Mouse (Mus musculus): ENCODE data around the gene Msh4. TPM values are rescaled to one million over a fixed set of nuclear protein-coding genes. Genes with fewer than 3 reads are reported as not detected.

Gene Msh4
- polyA plus RNA-seq, 1 experiment: 0.02 TPM

DNA sequence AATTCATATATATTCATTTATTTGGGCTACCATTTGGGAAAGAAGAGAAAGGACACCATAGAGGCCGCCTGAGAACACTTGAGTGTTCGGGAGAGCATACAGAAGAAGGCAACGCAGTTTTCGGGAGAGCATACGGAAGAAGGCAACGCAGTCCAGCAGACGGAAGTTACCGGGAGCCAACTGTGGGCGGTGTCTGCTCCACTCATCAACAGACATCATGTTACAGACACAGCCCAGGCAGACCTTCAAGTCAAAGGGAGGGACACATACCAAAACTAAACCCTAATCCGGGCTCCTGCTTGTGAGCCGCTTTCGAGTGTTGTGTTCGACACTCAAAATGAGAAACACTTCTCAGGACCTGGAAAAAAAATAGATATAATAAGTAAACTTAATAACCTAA is 35.7 kb upstream of the Msh4 start:
- Histone ChIP-seq H3K4me3 (ENCODE audit: insufficient read depth, poor library complexity, severe bottlenecking) (no peak overlapping the region), H3ac (ENCODE audit: control insufficient read depth, insufficient read length, low read depth) (no peak overlapping the region), H3K27me3 (ENCODE audit: control insufficient read depth, insufficient read depth, insufficient read length) (no peaks in the 10 kb centered on the region), H3K36me3 (ENCODE audit: control insufficient read depth, insufficient read depth) (peaks cover 32% of the 10 kb centered on the region), H3K79me3 (ENCODE audit: low read depth) (peaks cover 5% of the 10 kb centered on the region), H3K79me2 (ENCODE audit: control insufficient read depth, insufficient read depth) (peaks cover 27% of the 10 kb centered on the region)
- no peak for TF ChIP-seq MYOD1 (IDR thresholded peaks at IDR 0.05; ENCODE audit: control insufficient read depth, insufficient read length, low read depth)
- no peak for TF ChIP-seq MYOG (IDR thresholded peaks at IDR 0.05; ENCODE audit: control insufficient read depth, extremely low read depth, insufficient read length)
- TF ChIP-seq USF1 (IDR thresholded peaks at IDR 0.05; ENCODE audit: low read depth): no peak
- TF ChIP-seq FOSL1 (IDR thresholded peaks at IDR 0.05; ENCODE audit: insufficient read depth, low read length, poor library complexity, severe bottlenecking): no peak
- no peak for TF ChIP-seq CEBPB (IDR thresholded peaks at IDR 0.05; ENCODE audit: low read depth)
- TF ChIP-seq MAX (IDR thresholded peaks at IDR 0.05): no peak
- TF ChIP-seq CTCF (IDR thresholded peaks at IDR 0.05; ENCODE audit: control insufficient read depth, insufficient read depth, insufficient read length): no peak

DNA sequence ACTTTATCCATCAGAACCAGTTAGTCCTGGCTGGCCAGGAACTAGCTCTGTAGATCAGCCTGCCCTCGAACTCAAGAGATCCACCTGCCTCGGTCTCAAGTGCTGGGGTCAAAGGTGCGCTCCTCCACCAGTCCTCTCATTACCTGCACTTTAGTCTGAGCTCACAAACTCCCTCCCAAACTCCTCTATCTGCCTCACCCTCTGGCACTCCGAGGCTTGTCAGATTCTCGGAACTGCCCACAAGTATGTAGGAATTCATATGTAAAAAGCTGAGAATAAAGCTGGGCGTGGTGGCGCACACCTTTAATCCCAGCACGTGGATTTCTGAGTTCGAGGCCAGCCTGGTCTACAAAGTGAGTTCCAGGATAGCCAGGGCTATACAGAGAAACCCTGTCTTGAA is 34.5 kb upstream of the Msh4 start:
- Histone ChIP-seq H3K36me3 (ENCODE audit: control insufficient read depth, insufficient read depth) (peaks cover 34% of the 10 kb centered on the region), H3K27me3 (ENCODE audit: control insufficient read depth, insufficient read depth, insufficient read length) (no peaks in the 10 kb centered on the region)

GRCm38 (mm10) chr3:153940021-153940420 is 34.1 kb upstream of the Msh4 start:
- no peak for TF ChIP-seq CEBPB (IDR thresholded peaks at IDR 0.05; ENCODE audit: low read depth)
- no peak for TF ChIP-seq USF1 (IDR thresholded peaks at IDR 0.05; ENCODE audit: low read depth)
- no peak for TF ChIP-seq MYOG (IDR thresholded peaks at IDR 0.05; ENCODE audit: control insufficient read depth, extremely low read depth, insufficient read length)
- no peak for TF ChIP-seq MYOD1 (IDR thresholded peaks at IDR 0.05; ENCODE audit: control insufficient read depth, insufficient read length, low read depth)
- TF ChIP-seq CTCF (IDR thresholded peaks at IDR 0.05; ENCODE audit: control insufficient read depth, insufficient read depth, insufficient read length): no peak
- TF ChIP-seq MAX (IDR thresholded peaks at IDR 0.05): no peak
- no peak for TF ChIP-seq FOSL1 (IDR thresholded peaks at IDR 0.05; ENCODE audit: insufficient read depth, low read length, poor library complexity, severe bottlenecking)
- Histone ChIP-seq H3K27me3 (ENCODE audit: control insufficient read depth, insufficient read depth, insufficient read length) (no peaks in the 10 kb centered on the region), H3K4me3 (ENCODE audit: insufficient read depth, poor library complexity, severe bottlenecking) (no peak overlapping the region), H3K79me3 (ENCODE audit: low read depth) (peaks cover 5% of the 10 kb centered on the region), H3K36me3 (ENCODE audit: control insufficient read depth, insufficient read depth) (peaks cover 38% of the 10 kb centered on the region), H3ac (ENCODE audit: control insufficient read depth, insufficient read length, low read depth) (no peak overlapping the region), H3K79me2 (ENCODE audit: control insufficient read depth, insufficient read depth) (peaks cover 27% of the 10 kb centered on the region)

More for the DNA sequence above, 34.5 kb upstream of the Msh4 start:
- no peak for TF ChIP-seq CTCF (IDR thresholded peaks at IDR 0.05; ENCODE audit: control insufficient read depth, insufficient read depth, insufficient read length)
- TF ChIP-seq USF1 (IDR thresholded peaks at IDR 0.05; ENCODE audit: low read depth): no peak
- TF ChIP-seq MYOD1 (IDR thresholded peaks at IDR 0.05; ENCODE audit: control insufficient read depth, insufficient read length, low read depth): no peak
- TF ChIP-seq FOSL1 (IDR thresholded peaks at IDR 0.05; ENCODE audit: insufficient read depth, low read length, poor library complexity, severe bottlenecking): no peak
- TF ChIP-seq CEBPB (IDR thresholded peaks at IDR 0.05; ENCODE audit: low read depth): no peak
- TF ChIP-seq MAX (IDR thresholded peaks at IDR 0.05): no peak
- TF ChIP-seq MYOG (IDR thresholded peaks at IDR 0.05; ENCODE audit: control insufficient read depth, extremely low read depth, insufficient read length): no peak
- Histone ChIP-seq H3ac (ENCODE audit: control insufficient read depth, insufficient read length, low read depth) (no peak overlapping the region), H3K79me3 (ENCODE audit: low read depth) (peaks cover 5% of the 10 kb centered on the region), H3K79me2 (ENCODE audit: control insufficient read depth, insufficient read depth) (peaks cover 27% of the 10 kb centered on the region), H3K4me3 (ENCODE audit: insufficient read depth, poor library complexity, severe bottlenecking) (no peak overlapping the region)

DNA sequence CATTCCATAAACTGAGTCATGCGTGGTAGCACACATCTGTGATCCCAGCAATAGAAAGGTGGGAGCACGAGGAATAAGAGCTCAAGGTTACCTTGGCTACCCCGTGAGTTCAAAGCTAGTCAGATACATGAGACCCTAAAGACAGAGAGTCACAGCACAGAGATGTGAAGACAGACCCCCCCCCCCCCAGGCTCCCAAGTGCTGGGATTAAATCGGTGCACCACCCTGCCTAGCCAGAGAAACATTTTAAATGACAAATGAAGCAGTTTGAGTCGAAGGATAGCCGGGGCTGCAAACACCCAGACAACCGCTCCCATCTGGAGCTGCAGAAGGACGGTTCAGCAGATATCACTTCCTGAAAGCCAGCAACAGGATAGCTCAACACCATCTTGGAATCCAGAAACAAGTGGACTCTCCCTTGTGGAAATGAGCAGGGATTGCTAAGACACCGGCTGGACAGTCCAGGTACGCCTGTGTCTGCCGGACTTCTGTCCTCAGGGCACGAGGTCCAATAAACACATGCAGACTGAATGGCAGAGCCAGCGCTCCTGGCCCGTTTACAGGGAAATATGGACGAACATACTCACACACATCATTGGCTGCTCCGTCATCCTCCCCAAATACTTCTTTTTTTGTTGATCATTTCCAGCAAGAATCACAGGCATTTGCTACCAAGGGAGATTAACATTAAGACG is 31.3 kb upstream of the Msh4 start:
- no peaks in the 10 kb centered on the region for H3K79me3 ChIP-seq (ENCODE audit: low read depth)
- no peak overlapping the region for H3K4me3 ChIP-seq (ENCODE audit: insufficient read depth, poor library complexity, severe bottlenecking)
- H3K36me3 ChIP-seq (ENCODE audit: control insufficient read depth, insufficient read depth): peaks cover 49% of the 10 kb centered on the region
- no peaks in the 10 kb centered on the region for H3K27me3 ChIP-seq (ENCODE audit: control insufficient read depth, insufficient read depth, insufficient read length)
- H3ac ChIP-seq (ENCODE audit: control insufficient read depth, insufficient read length, low read depth): no peak overlapping the region
- no peak for TF ChIP-seq USF1 (IDR thresholded peaks at IDR 0.05; ENCODE audit: low read depth)
- no peak for TF ChIP-seq FOSL1 (IDR thresholded peaks at IDR 0.05; ENCODE audit: insufficient read depth, low read length, poor library complexity, severe bottlenecking)
- TF ChIP-seq MYOD1 (IDR thresholded peaks at IDR 0.05; ENCODE audit: control insufficient read depth, insufficient read length, low read depth): no peak
- TF ChIP-seq CEBPB (IDR thresholded peaks at IDR 0.05; ENCODE audit: low read depth): no peak
- TF ChIP-seq CTCF (IDR thresholded peaks at IDR 0.05; ENCODE audit: control insufficient read depth, insufficient read depth, insufficient read length): no peak
- no peak for TF ChIP-seq MAX (IDR thresholded peaks at IDR 0.05)
- no peak for TF ChIP-seq MYOG (IDR thresholded peaks at IDR 0.05; ENCODE audit: control insufficient read depth, extremely low read depth, insufficient read length)
- H3K79me2 ChIP-seq (ENCODE audit: control insufficient read depth, insufficient read depth): peaks cover 8% of the 10 kb centered on the region

GRCm38 (mm10) chr3:153935878-153936277 is 29.9 kb upstream of the Msh4 start:
- Histone ChIP-seq H3K27me3 (ENCODE audit: control insufficient read depth, insufficient read depth, insufficient read length) (no peaks in the 10 kb centered on the region), H3K79me2 (ENCODE audit: control insufficient read depth, insufficient read depth) (no peaks in the 10 kb centered on the region), H3K79me3 (ENCODE audit: low read depth) (no peaks in the 10 kb centered on the region), H3ac (ENCODE audit: control insufficient read depth, insufficient read length, low read depth) (no peak overlapping the region), H3K36me3 (ENCODE audit: control insufficient read depth, insufficient read depth) (peaks cover 43% of the 10 kb centered on the region), H3K4me3 (ENCODE audit: insufficient read depth, poor library complexity, severe bottlenecking) (no peak overlapping the region)
- TF ChIP-seq CTCF (IDR thresholded peaks at IDR 0.05; ENCODE audit: control insufficient read depth, insufficient read depth, insufficient read length) (no peak), CEBPB (IDR thresholded peaks at IDR 0.05; ENCODE audit: low read depth) (no peak), MAX (IDR thresholded peaks at IDR 0.05) (no peak), USF1 (IDR thresholded peaks at IDR 0.05; ENCODE audit: low read depth) (no peak), FOSL1 (IDR thresholded peaks at IDR 0.05; ENCODE audit: insufficient read depth, low read length, poor library complexity, severe bottlenecking) (no peak)

Data from C2C12 (cell line).